Mouse (Mus musculus) stomach, postnatal 0 days (tissue): ENCODE data around the gene Rrbp1. TPM values are rescaled to one million over a fixed set of nuclear protein-coding genes. Genes with fewer than 3 reads are reported as not detected.

ENCODE experiments used
- ATAC-seq: fragments of 200-750 bp; cut with Nextera tagmentation; 2 replicates; pipeline ENCODE4 v1.8.0; 2017; ENCODE audit not compliant: low FRiP score, low TSS enrichment
- DNase-seq: peaks from one replicate; pipeline ENCODE4 v3.0.0-alpha.2; 2016; ENCODE audit warnings: low spot score
- H3K27ac ChIP-seq: fragments of 300-500 bp; sonication (generic); replicated peaks from 2 replicates; pipeline ENCODE4 v1.5.1; 2014; ENCODE audit warnings: mild to moderate bottlenecking, control low read depth
- H3K27me3 ChIP-seq: fragments of 300-500 bp; sonication (generic); 2 replicates; pipeline ENCODE4 v1.6.1; 2014; ENCODE audit warnings: low read length; ENCODE audit not compliant: control insufficient read depth, insufficient read depth
- H3K36me3 ChIP-seq: fragments of 300-500 bp; sonication (generic); 2 replicates; pipeline ENCODE4 v1.6.1; 2014; ENCODE audit warnings: low read length, mixed read lengths; ENCODE audit not compliant: control insufficient read depth, insufficient read depth
- H3K4me1 ChIP-seq: fragments of 300-500 bp; sonication (generic); replicated peaks from 2 replicates; pipeline ENCODE4 v1.6.1; 2014; ENCODE audit warnings: antibody characterized with exemption; ENCODE audit not compliant: control insufficient read depth, insufficient read depth
- H3K4me2 ChIP-seq: fragments of 300-500 bp; sonication (generic); replicated peaks from 2 replicates; pipeline ENCODE4 v1.6.1; 2014; ENCODE audit warnings: low read depth, mild to moderate bottlenecking, control low read depth, moderate library complexity
- H3K4me3 ChIP-seq: fragments of 300-500 bp; sonication (generic); 2 replicates; pipeline ENCODE4 v1.5.1; 2014; ENCODE audit warnings: low read depth, low read length, control low read depth
- H3K9ac ChIP-seq: fragments of 300-500 bp; sonication (generic); 2 replicates; pipeline ENCODE4 v1.6.1; 2014; ENCODE audit warnings: mild to moderate bottlenecking, low read length, control low read depth, mixed read lengths
- H3K9me3 ChIP-seq: fragments of 300-500 bp; sonication (generic); 2 replicates; pipeline ENCODE4 v1.6.1; 2016; ENCODE audit warnings: low read length; ENCODE audit not compliant: control insufficient read depth
- CTCF ChIP-seq: IDR thresholded peaks from 2 replicates; pipeline ENCODE4 v1.5.1; 2016; ENCODE audit warnings: antibody characterized with exemption, low read depth, mild to moderate bottlenecking, moderate library complexity
- EP300 ChIP-seq: optimal IDR thresholded peaks from 2 replicates; pipeline ENCODE3; 2016; ENCODE audit warnings: antibody characterized with exemption
- WGBS: fragments of 180-500 bp; shearing (Covaris S2); extraction: QIAGEN DNeasy Blood & Tissue Kit; methylation state at CpG from one replicate; pipeline ENCODE4 v1.1.7; 2014; 5-methylcytosine and 5-hydroxymethylcytosine counted together
- polyA plus RNA-seq: library from polyadenylated mRNA; unstranded; fragments of >200 nt; fragmentation: Nextera tagmentation; extraction: Ambion mirVana; gene quantifications from 2 replicates; pipeline ENCODE4 v1.2.1, GENCODE M21; 2015

Rrbp1 gene
- polyA plus RNA-seq, 1 experiment from 2014 or later = 69.0 TPM

DNA sequence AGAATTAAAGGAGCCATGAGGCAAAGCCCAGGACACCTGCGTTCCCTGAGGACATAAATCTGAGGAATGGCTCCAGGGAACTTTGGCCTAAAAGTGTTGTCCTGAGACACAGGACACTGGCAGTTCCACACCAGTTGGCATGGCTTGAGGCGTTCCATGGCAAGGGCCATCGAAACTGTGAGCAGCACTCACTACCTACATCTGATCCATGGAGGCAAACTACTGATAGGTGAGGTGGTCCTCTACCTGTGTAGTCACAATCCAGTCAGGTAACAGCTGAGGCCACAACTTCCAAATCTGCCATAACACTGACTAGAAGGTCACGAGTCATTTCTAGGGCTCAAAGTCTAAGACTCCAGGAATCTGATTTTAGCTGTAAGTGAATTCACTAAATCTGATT, 55.3 kb downstream of the Rrbp1 start:
- no peak overlapping the region for H3K4me3 ChIP-seq
- H3K9ac ChIP-seq = no peak overlapping the region
- H3K27ac ChIP-seq = no peak overlapping the region
- H3K9me3 ChIP-seq = no peaks in the 10 kb centered on the region
- no peaks in the 10 kb centered on the region for H3K4me1 ChIP-seq
- H3K27me3 ChIP-seq = no peaks in the 10 kb centered on the region
- no peak overlapping the region for H3K4me2 ChIP-seq
- 94% methylated on average over 4 of the region's 4 CpGs for WGBS
- ATAC-seq (no peak), DNase-seq (no peak)
- TF ChIP-seq CTCF = no peak
- no peak for TF ChIP-seq EP300
- peaks cover 67% of the 10 kb centered on the region for H3K36me3 ChIP-seq

DNA sequence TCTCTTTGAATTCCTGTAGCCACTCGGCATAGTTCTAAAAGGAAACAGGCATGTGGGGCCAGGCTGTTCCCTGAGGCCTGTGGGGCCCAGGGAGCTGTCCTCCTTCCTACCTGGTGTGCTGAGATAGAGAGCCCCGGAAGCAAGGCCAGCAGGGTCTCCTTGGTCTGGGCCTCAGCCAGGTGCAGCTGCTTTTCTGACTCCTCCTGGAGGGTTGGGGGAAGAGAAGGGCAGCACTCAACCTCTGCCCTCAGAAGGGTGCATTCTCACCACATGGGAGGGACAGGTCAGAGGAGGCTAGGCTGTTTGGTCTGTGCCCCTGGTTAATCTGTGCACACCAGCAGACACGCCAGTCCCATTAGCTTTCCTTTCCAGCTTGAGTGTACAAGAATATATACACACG, 56.1 kb downstream of the Rrbp1 start:
- no peak for TF ChIP-seq EP300
- no peak for TF ChIP-seq CTCF
- DNase-seq (no peak), ATAC-seq (no peak)
- 84% methylated on average over 4 of the region's 4 CpGs for WGBS
- no peak overlapping the region for H3K4me3 ChIP-seq
- peaks cover 72% of the 10 kb centered on the region for H3K36me3 ChIP-seq
- no peak overlapping the region for H3K27ac ChIP-seq
- no peaks in the 10 kb centered on the region for H3K9me3 ChIP-seq
- H3K4me1 ChIP-seq = no peaks in the 10 kb centered on the region
- no peak overlapping the region for H3K4me2 ChIP-seq
- no peaks in the 10 kb centered on the region for H3K27me3 ChIP-seq
- H3K9ac ChIP-seq = no peak overlapping the region

- Histone ChIP-seq H3K4me1 (no peaks in the 10 kb centered on the region), H3K4me3 (no peak overlapping the region), H3K27ac (0 out of 2 replicates have a peak overlapping the region, but pooled peaks have one; percentile 8), H3K36me3 (peaks cover 83% of the 10 kb centered on the region), H3K4me2 (no peak overlapping the region), H3K9me3 (no peaks in the 10 kb centered on the region), H3K27me3 (no peaks in the 10 kb centered on the region), H3K9ac (no peak overlapping the region)
- WGBS = 90% methylated on average over 4 of the region's 4 CpGs
- TF ChIP-seq CTCF = no peak
- TF ChIP-seq EP300 = no peak
- ATAC-seq = no peak
- no peak for DNase-seq
Observed at GRCm38 (mm10) chr2:143953944-143954343, 57.1 kb downstream of the Rrbp1 start.

DNA sequence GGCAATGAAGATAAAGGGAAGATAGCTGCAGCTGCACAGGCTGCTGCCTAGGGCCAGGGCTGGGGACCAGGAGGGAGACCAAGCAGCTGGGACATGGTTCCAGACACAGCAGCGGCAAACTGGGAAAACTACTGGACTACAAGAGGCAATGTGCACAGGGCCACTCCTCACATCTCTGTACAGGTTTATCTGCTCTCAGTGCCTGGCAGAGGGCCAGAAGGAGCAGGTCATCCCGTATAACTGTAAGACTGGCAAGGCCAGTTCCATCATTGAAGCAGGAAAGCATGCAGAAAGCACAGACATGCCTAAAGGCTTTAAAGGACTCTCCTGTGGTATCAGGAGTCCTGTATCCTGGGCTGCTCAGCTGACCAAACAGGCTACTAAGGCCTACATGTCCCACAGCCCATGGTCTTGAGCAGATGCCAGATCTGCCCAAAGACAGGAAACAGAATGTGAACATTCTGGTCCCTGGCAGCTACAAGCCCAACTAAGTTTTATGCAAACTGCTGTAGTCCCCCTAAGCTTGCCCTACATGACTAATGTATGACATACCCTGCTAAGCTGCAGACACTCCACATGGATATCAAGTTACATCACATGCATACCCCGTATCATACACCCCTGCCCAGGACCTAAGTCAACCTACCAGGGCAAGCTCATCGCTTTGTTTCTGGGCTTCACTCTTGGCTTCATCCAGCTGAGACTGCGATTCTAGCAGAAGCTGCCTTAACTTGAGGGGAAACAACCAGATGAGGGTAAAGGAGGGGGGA, 59.3 kb downstream of the Rrbp1 start:
- no peaks in the 10 kb centered on the region for H3K4me1 ChIP-seq
- DNase-seq = peak; percentile 57

DNA sequence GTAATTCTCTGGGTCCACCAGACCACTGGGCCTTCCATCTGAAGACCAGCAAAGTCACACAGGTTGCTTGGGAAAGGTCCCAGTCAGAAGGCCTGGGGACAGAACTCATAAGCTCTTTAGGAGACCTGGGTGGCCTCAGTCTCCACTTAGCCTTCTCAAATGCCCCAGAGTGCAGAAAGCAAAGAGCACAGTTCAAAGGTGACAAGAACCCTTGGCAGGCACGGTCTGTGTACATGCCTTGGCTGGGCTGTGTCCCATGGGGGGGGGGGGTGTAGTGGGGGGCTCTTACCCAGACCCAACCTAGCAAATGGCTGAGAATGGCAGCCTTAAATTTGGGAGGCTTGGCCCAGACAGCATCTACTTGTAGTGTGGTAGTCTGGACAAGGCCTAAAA, 60.0 kb downstream of the Rrbp1 start:
- Histone ChIP-seq H3K9ac (no peak overlapping the region), H3K27me3 (no peaks in the 10 kb centered on the region), H3K27ac (no peak overlapping the region), H3K4me2 (no peak overlapping the region), H3K9me3 (no peaks in the 10 kb centered on the region), H3K36me3 (peaks cover 80% of the 10 kb centered on the region), H3K4me1 (no peaks in the 10 kb centered on the region), H3K4me3 (no peak overlapping the region)
- no peak for ATAC-seq
- TF ChIP-seq CTCF (no peak), EP300 (no peak)
- DNase-seq = no peak
- WGBS = 59% methylated on average over 1 of the region's 1 CpGs

More for the DNA sequence above, 59.3 kb downstream of the Rrbp1 start:
- H3K27me3 ChIP-seq = no peaks in the 10 kb centered on the region
- H3K4me2 ChIP-seq = no peak overlapping the region
- H3K4me3 ChIP-seq = no peak overlapping the region
- 0 out of 2 replicates have a peak overlapping the region, but pooled peaks have one; percentile 8 for H3K27ac ChIP-seq
- no peaks in the 10 kb centered on the region for H3K9me3 ChIP-seq
- ATAC-seq = no peak
- WGBS = 67% methylated on average over 5 of the region's 5 CpGs
- H3K9ac ChIP-seq = no peak overlapping the region
- H3K36me3 ChIP-seq = peaks cover 81% of the 10 kb centered on the region
- TF ChIP-seq CTCF (no peak), EP300 (no peak)

DNA sequence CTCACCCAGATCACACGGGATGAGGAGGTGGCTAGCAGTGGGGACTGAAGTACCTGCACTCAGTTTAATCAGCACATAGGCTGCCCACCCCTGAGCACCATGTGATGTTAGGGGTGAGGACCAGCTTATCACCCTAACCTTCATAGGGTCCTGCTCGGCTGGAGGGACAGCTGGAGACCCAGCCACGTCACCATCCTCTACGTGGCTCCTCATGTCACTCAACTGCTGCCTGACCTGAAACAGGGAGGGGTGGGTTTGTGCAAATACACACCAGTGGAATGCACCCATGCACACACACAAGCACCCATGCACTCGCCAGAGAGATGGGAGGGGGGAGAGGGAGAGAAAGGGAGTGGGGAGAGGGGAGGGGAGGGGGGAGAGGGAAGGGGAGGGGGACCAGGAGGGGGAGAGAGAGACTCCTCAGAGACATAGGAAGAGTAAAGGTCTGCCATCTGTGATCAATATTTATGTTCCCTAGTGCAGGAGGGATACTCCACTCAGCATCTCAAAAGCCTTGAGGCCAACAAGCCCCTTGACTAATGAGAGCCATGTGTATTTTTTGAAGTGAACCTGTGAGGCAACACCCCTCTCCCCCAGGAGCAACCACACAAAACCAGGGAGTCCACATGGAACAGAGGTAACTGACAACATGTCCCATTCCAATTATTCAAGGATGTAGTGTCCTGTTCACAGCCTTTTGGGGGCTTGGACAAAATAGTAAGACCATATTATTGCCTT, 60.6 kb downstream of the Rrbp1 start:
- Histone ChIP-seq H3K27me3 (no peaks in the 10 kb centered on the region), H3K4me3 (no peak overlapping the region), H3K36me3 (peaks cover 74% of the 10 kb centered on the region), H3K9me3 (no peaks in the 10 kb centered on the region), H3K4me2 (no peak overlapping the region), H3K9ac (no peak overlapping the region), H3K4me1 (no peaks in the 10 kb centered on the region), H3K27ac (no peak overlapping the region)
- no peak for DNase-seq
- no peak for ATAC-seq
- WGBS = 63% methylated on average over 5 of the region's 5 CpGs
- TF ChIP-seq EP300 (no peak), CTCF (no peak)
